Mouse (Mus musculus) thymus, adult 2 months (tissue): ENCODE measurements around the gene Macrod2.

ENCODE experiments used
- CTCF ChIP-seq: fragments of 200-500 bp; IDR thresholded peaks from 2 replicates; pipeline ENCODE4 v1.5.1; 2012; ENCODE audit warnings: mild to moderate bottlenecking, control low read depth, low read length, moderate library complexity, borderline replicate concordance; ENCODE audit not compliant: control insufficient read depth, poor library complexity, insufficient read depth; ENCODE audit errors: extremely low read depth
- POLR2A ChIP-seq: fragments of 200-500 bp; IDR thresholded peaks from 2 replicates; pipeline ENCODE4 v1.6.1; 2012; ENCODE audit warnings: mild to moderate bottlenecking, low read length, control low read depth, moderate library complexity; ENCODE audit not compliant: control insufficient read depth, poor library complexity, insufficient read depth; ENCODE audit errors: extremely low read depth

GRCm38 (mm10) chr2:141391229-141391628 lies 996.1 kb downstream of the Macrod2 start:
- no peak for TF ChIP-seq CTCF
- TF ChIP-seq POLR2A, result no peak
